Mouse (Mus musculus) heart, embryonic 14.5 days (tissue): ENCODE data around the gene Ascl2. TPM values are rescaled to one million over a fixed set of nuclear protein-coding genes. Genes with fewer than 3 reads are reported as not detected.
A peak's percentile ranks its signal among the peaks of the same experiment; 100 is the strongest.

Experiments
- ATAC-seq: fragments of 200-750 bp; cut with Nextera tagmentation; 2 replicates; pipeline ENCODE4 v1.8.0; 2017; ENCODE audit warnings: low read depth, moderate TSS enrichment; ENCODE audit not compliant: insufficient number of reproducible peaks, insufficient read depth, low FRiP score
- H3K27ac ChIP-seq, 2 experiments: fragments of 200-500 bp in 1 of 2; fragments of 300-500 bp in 1 of 2; sonication (generic) in 1 of 2; replicated peaks in 1 of 2; 2 replicates each; pipeline ENCODE4 v1.5.1; 2012 to 2014; ENCODE audit warnings: low read depth in 2 of 2, low read length in 2 of 2, control low read depth in 1 of 2, mild to moderate bottlenecking in 1 of 2, mixed read lengths in 1 of 2; ENCODE audit not compliant: control insufficient read depth in 1 of 2, insufficient read depth in 1 of 2
- H3K27me3 ChIP-seq: fragments of 300-500 bp; sonication (generic); 2 replicates; pipeline ENCODE4 v1.6.1; 2014; ENCODE audit warnings: mild to moderate bottlenecking, low read length, control low read depth; ENCODE audit not compliant: control insufficient read depth, insufficient read depth
- H3K36me3 ChIP-seq: fragments of 300-500 bp; sonication (generic); 2 replicates; pipeline ENCODE4 v1.6.1; 2014; ENCODE audit warnings: mild to moderate bottlenecking, control low read depth, low read length, mixed read lengths; ENCODE audit not compliant: control insufficient read depth, insufficient read depth
- H3K4me1 ChIP-seq, 2 experiments: fragments of 200-500 bp in 1 of 2; fragments of 300-500 bp in 1 of 2; sonication (generic) in 1 of 2; 2 replicates each; pipeline ENCODE4 v1.6.1; 2012 to 2014; ENCODE audit warnings: low read length in 2 of 2, control low read depth in 1 of 2, mixed read lengths in 1 of 2; ENCODE audit not compliant: control insufficient read depth in 2 of 2, insufficient read depth in 2 of 2
- H3K4me2 ChIP-seq: fragments of 300-500 bp; sonication (generic); 2 replicates; pipeline ENCODE4 v1.6.1; 2014; ENCODE audit warnings: mild to moderate bottlenecking, low read length
- H3K4me3 ChIP-seq, 2 experiments: fragments of 200-500 bp in 1 of 2; fragments of 300-500 bp in 1 of 2; sonication (generic) in 1 of 2; 2 replicates each; pipeline ENCODE4 v1.5.1; 2012 to 2014; ENCODE audit warnings: low read length in 2 of 2, mild to moderate bottlenecking in 2 of 2, control low read depth in 1 of 2, low read depth in 1 of 2, moderate library complexity in 1 of 2; ENCODE audit not compliant: control insufficient read depth in 1 of 2, insufficient read depth in 1 of 2
- H3K9ac ChIP-seq: fragments of 300-500 bp; sonication (generic); 2 replicates; pipeline ENCODE4 v1.6.1; 2014; ENCODE audit warnings: mild to moderate bottlenecking, low read length
- H3K9me3 ChIP-seq: fragments of 300-500 bp; sonication (generic); 2 replicates; pipeline ENCODE4 v1.6.1; 2016; ENCODE audit warnings: low read length, control low read depth; ENCODE audit not compliant: control insufficient read depth
- WGBS: fragments of 180-500 bp; shearing (Covaris S2); extraction: QIAGEN DNeasy Blood & Tissue Kit; methylation state at CpG from one replicate; pipeline ENCODE4 v1.1.7; 2014; 5-methylcytosine and 5-hydroxymethylcytosine counted together
- polyA plus RNA-seq: library from polyadenylated mRNA; unstranded; fragments of >200 nt; fragmentation: Nextera tagmentation; extraction: Ambion mirVana; gene quantifications from 2 replicates; pipeline ENCODE4 v1.2.1, GENCODE M21; 2014

The Ascl2 gene
- polyA plus RNA-seq, 1 experiment from 2014 or later = 0.18 TPM

- Histone ChIP-seq H3K36me3 (no peaks in the 10 kb centered on the region), H3K27me3 (no peaks in the 10 kb centered on the region), H3K9ac (no peak overlapping the region; the same call in none of the 2 replicates), H3K9me3 (no peaks in the 10 kb centered on the region), H3K4me2 (peak overlapping the region; percentile 27), H3K4me3 (no peak overlapping the region), H3K4me1 (peaks cover 46 to 55% of the 10 kb centered on the region in 2 experiments), H3K27ac (0 out of 4 replicates have a peak overlapping the region, but pooled peaks of 1 of the 2 experiments have one; percentile 33)
- no peak for ATAC-seq
- whole genome bisulfite sequencing = 76% methylated on average over 8 of the region's 8 CpGs
These were observed 37.9 kb upstream of the Ascl2 start for GRCm38 (mm10) chr7:143006756-143007598.

GRCm38 (mm10) chr7:143006097-143006755 is 37.2 kb upstream of the Ascl2 start:
- ATAC-seq = no peak
- WGBS = 67% methylated on average over 2 of the region's 2 CpGs
- no peaks in the 10 kb centered on the region for H3K9me3 ChIP-seq
- no peaks in the 10 kb centered on the region for H3K27me3 ChIP-seq
- peak overlapping the region; percentile 34; the same call in 1 of the 2 replicates for H3K9ac ChIP-seq
- no peak overlapping the region for H3K4me3 ChIP-seq
- H3K4me2 ChIP-seq = peak overlapping the region; percentile 27
- peaks cover 44 to 47% of the 10 kb centered on the region in 2 experiments for H3K4me1 ChIP-seq
- no peaks in the 10 kb centered on the region for H3K36me3 ChIP-seq
- H3K27ac ChIP-seq = peak overlapping the region in 1 of 2 experiments; percentile 33; a peak in 2 of 4 replicates

- H3K4me2 ChIP-seq = peak overlapping the region; percentile 27
- 79% methylated on average over 6 of the region's 6 CpGs for WGBS
- H3K9ac ChIP-seq = peak overlapping the region; percentile 34; the same call in 1 of the 2 replicates
- H3K4me1 ChIP-seq = peaks cover 44 to 46% of the 10 kb centered on the region in 2 experiments
- H3K36me3 ChIP-seq = no peaks in the 10 kb centered on the region
- H3K9me3 ChIP-seq = no peaks in the 10 kb centered on the region
- H3K27me3 ChIP-seq = no peaks in the 10 kb centered on the region
- H3K27ac ChIP-seq = peak overlapping the region; percentile 8 to 33; a peak in 2 of 4 replicates
- no peak overlapping the region for H3K4me3 ChIP-seq
- ATAC-seq = no peak
These were observed 36.5 kb upstream of the Ascl2 start for GRCm38 (mm10) chr7:143005344-143006096.

- Histone ChIP-seq H3K4me1 (peaks cover 43 to 46% of the 10 kb centered on the region in 2 experiments), H3K27me3 (no peaks in the 10 kb centered on the region), H3K27ac (peak within 1 kb of the TSS; percentile 8 to 33; a peak in 2 of 4 replicates), H3K36me3 (no peaks in the 10 kb centered on the region), H3K4me3 (no peak within 1 kb of the TSS), H3K4me2 (peak within 1 kb of the TSS; percentile 27), H3K9me3 (no peaks in the 10 kb centered on the region), H3K9ac (peak within 1 kb of the TSS; percentile 34; the same call in 1 of the 2 replicates)
- ATAC-seq = no peak
- WGBS = 75% methylated on average over 4 of the region's 4 CpGs
These were observed 35.8 kb upstream of the Ascl2 start, which contains the start of gene Tspan32 for GRCm38 (mm10) chr7:143004727-143005343. Gene Tspan32 (plus strand): TSS chr7:143005046.

GRCm38 (mm10) chr7:143002679-143003078 is 33.6 kb upstream of the Ascl2 start:
- ATAC-seq = no peak
- no peaks in the 10 kb centered on the region for H3K27me3 ChIP-seq
- peaks cover 24 to 27% of the 10 kb centered on the region in 2 experiments for H3K4me1 ChIP-seq
- no peaks in the 10 kb centered on the region for H3K36me3 ChIP-seq
- H3K4me2 ChIP-seq = no peak overlapping the region
- H3K4me3 ChIP-seq = no peak overlapping the region
- no peaks in the 10 kb centered on the region for H3K9me3 ChIP-seq
- 18% methylated on average over 3 of the region's 3 CpGs for WGBS
- no peak overlapping the region for H3K27ac ChIP-seq
- no peak overlapping the region for H3K9ac ChIP-seq

GRCm38 (mm10) chr7:142997403-142998150 is 28.5 kb upstream of the Ascl2 start:
- ATAC-seq = no peak
- no peak overlapping the region for H3K4me3 ChIP-seq
- H3K36me3 ChIP-seq = no peaks in the 10 kb centered on the region
- no peak overlapping the region for H3K4me2 ChIP-seq
- no peaks in the 10 kb centered on the region for H3K9me3 ChIP-seq
- H3K27me3 ChIP-seq = no peaks in the 10 kb centered on the region
- 21% methylated on average over 3 of the region's 3 CpGs for WGBS
- peaks cover 3 to 13% of the 10 kb centered on the region in 2 experiments for H3K4me1 ChIP-seq
- H3K9ac ChIP-seq = no peak overlapping the region
- no peak overlapping the region for H3K27ac ChIP-seq
